Mouse (Mus musculus) liver, embryonic 16.5 days (tissue): ENCODE data around the gene Slc5a10. TPM values are rescaled to one million over a fixed set of nuclear protein-coding genes. Genes with fewer than 3 reads are reported as not detected.
"Not testable (repeated sequence)": the region's sequence is repeated elsewhere in the genome, so short reads cannot be mapped to it uniquely, and the experiment has no call there.

Experiments
- ATAC-seq: fragments of 200-750 bp; cut with Nextera tagmentation; 2 replicates; pipeline ENCODE4 v1.8.0; 2017; ENCODE audit warnings: low read depth, mild to moderate bottlenecking, moderate number of reproducible peaks, moderate library complexity
- H3K27ac ChIP-seq: fragments of 300-500 bp; sonication (generic); 2 replicates; pipeline ENCODE4 v1.5.1; 2014; ENCODE audit warnings: mild to moderate bottlenecking, low read length
- H3K27me3 ChIP-seq: fragments of 300-500 bp; sonication (generic); 2 replicates; pipeline ENCODE4 v1.6.1; 2014; ENCODE audit warnings: low read depth, low read length, mixed read lengths; ENCODE audit not compliant: control insufficient read depth, insufficient read depth
- H3K36me3 ChIP-seq: fragments of 300-500 bp; sonication (generic); 2 replicates; pipeline ENCODE4 v1.6.1; 2014; ENCODE audit warnings: mild to moderate bottlenecking; ENCODE audit not compliant: control insufficient read depth, insufficient read depth
- H3K4me1 ChIP-seq: fragments of 300-500 bp; sonication (generic); 2 replicates; pipeline ENCODE4 v1.6.1; 2014; ENCODE audit warnings: low read depth, low read length, mixed read lengths; ENCODE audit not compliant: control insufficient read depth
- H3K4me2 ChIP-seq: fragments of 300-500 bp; sonication (generic); 2 replicates; pipeline ENCODE4 v1.6.1; 2014; ENCODE audit warnings: low read depth, low read length, mixed read lengths
- H3K4me3 ChIP-seq: fragments of 300-500 bp; sonication (generic); 2 replicates; pipeline ENCODE4 v1.5.1; 2014; ENCODE audit warnings: low read depth, mild to moderate bottlenecking, low read length
- H3K9ac ChIP-seq: fragments of 300-500 bp; sonication (generic); 2 replicates; pipeline ENCODE4 v1.6.1; 2014; ENCODE audit warnings: low read depth, low read length
- H3K9me3 ChIP-seq: fragments of 300-500 bp; sonication (generic); replicated peaks from 2 replicates; pipeline ENCODE4 v1.6.1; 2016; ENCODE audit warnings: low read length; ENCODE audit not compliant: control insufficient read depth
- WGBS: fragments of 180-500 bp; shearing (Covaris S2); extraction: QIAGEN DNeasy Blood & Tissue Kit; methylation state at CpG from one replicate; pipeline ENCODE4 v1.1.7; 2014; ENCODE audit not compliant: insufficient replicate concordance; 5-methylcytosine and 5-hydroxymethylcytosine counted together
- polyA plus RNA-seq: library from polyadenylated mRNA; unstranded; fragments of >200 nt; fragmentation: Nextera tagmentation; extraction: Ambion mirVana; gene quantifications from 2 replicates; pipeline ENCODE4 v1.2.1, GENCODE M21; 2015

The Slc5a10 gene
- polyA plus RNA-seq, 1 experiment from 2014 or later, result not detected

GRCm38 (mm10) chr11:61636309-61636708, 84.3 kb downstream of the Slc5a10 start:
- H3K27me3 ChIP-seq, H3K9ac ChIP-seq, H3K36me3 ChIP-seq, H3K4me3 ChIP-seq, H3K4me2 ChIP-seq, H3K9me3 ChIP-seq, H3K27ac ChIP-seq, H3K4me1 ChIP-seq, ATAC-seq: not testable (repeated sequence)
- 70% methylated on average over 3 of the region's 4 CpGs for WGBS

GRCm38 (mm10) chr11:61629621-61630020, 91.0 kb downstream of the Slc5a10 start:
- Histone ChIP-seq H3K27me3 (no peaks in the 10 kb centered on the region), H3K9me3 (no peaks in the 10 kb centered on the region), H3K4me1 (no peaks in the 10 kb centered on the region), H3K4me2 (no peak overlapping the region), H3K27ac (no peak overlapping the region), H3K9ac (no peak overlapping the region), H3K36me3 (no peaks in the 10 kb centered on the region), H3K4me3 (no peak overlapping the region)
- 47% methylated on average over 3 of the region's 3 CpGs for WGBS
- ATAC-seq, result no peak

- no peak overlapping the region for H3K27ac ChIP-seq
- no peaks in the 10 kb centered on the region for H3K4me1 ChIP-seq
- H3K9me3 ChIP-seq, result no peaks in the 10 kb centered on the region
- no peak overlapping the region for H3K9ac ChIP-seq
- H3K4me2 ChIP-seq, result no peak overlapping the region
- 71% methylated on average over 1 of the region's 1 CpGs for WGBS
- ATAC-seq, result no peak
- 0 out of 2 replicates have a peak, but pooled peaks cover 1% of the 10 kb centered on the region for H3K27me3 ChIP-seq
- H3K4me3 ChIP-seq, result no peak overlapping the region
- H3K36me3 ChIP-seq, result no peaks in the 10 kb centered on the region
These were observed 94.1 kb downstream of the Slc5a10 start for GRCm38 (mm10) chr11:61626509-61626908.

GRCm38 (mm10) chr11:61625136-61625535, 95.5 kb downstream of the Slc5a10 start:
- no peak overlapping the region for H3K4me2 ChIP-seq
- no peak for ATAC-seq
- no peak overlapping the region for H3K9ac ChIP-seq
- peaks cover 7% of the 10 kb centered on the region; the same call in 1 of the 2 replicates for H3K27me3 ChIP-seq
- H3K4me1 ChIP-seq, result no peaks in the 10 kb centered on the region
- WGBS, result 55% methylated on average over 7 of the region's 7 CpGs
- H3K36me3 ChIP-seq, result no peaks in the 10 kb centered on the region
- H3K27ac ChIP-seq, result no peak overlapping the region
- no peaks in the 10 kb centered on the region for H3K9me3 ChIP-seq
- H3K4me3 ChIP-seq, result no peak overlapping the region

Other genes with a start within 250 kb of the Slc5a10 start
- 6.7 and 9.9 TPM in 2 replicates for gene Mfap4, start 235.4 kb downstream of the Slc5a10 start, polyA plus RNA-seq
- gene Mapk7, start 226.4 kb downstream of the Slc5a10 start, polyA plus RNA-seq, result 6.5 and 7.2 TPM in 2 replicates
- 1.2 and 1.3 TPM in 2 replicates for gene B9d1, start 215.7 kb downstream of the Slc5a10 start, polyA plus RNA-seq
- 2.0 and 2.8 TPM in 2 replicates for gene Epn2, start 141.1 kb downstream of the Slc5a10 start, polyA plus RNA-seq
- gene Grap, start 67.6 kb downstream of the Slc5a10 start, polyA plus RNA-seq, result 4.8 TPM in 2 replicates
- gene Fam83g, start 36.7 kb downstream of the Slc5a10 start, polyA plus RNA-seq, result 6.2 and 6.5 TPM in 2 replicates
- gene Prpsap2, start 41.3 kb upstream of the Slc5a10 start, polyA plus RNA-seq, result 5.7 and 6.4 TPM in 2 replicates
- 2.3 and 3.3 TPM in 2 replicates for gene Ulk2, start 134.2 kb upstream of the Slc5a10 start, polyA plus RNA-seq
- gene Akap10, start 209.4 kb upstream of the Slc5a10 start, polyA plus RNA-seq, result 7.3 and 7.7 TPM in 2 replicates
- gene Specc1, start 235.9 kb upstream of the Slc5a10 start, polyA plus RNA-seq, result 58.6 and 58.9 TPM in 2 replicates